Mouse (Mus musculus) urinary bladder, postnatal 25 days (tissue): ENCODE data around the gene 1110004F10Rik.
A peak's percentile ranks its signal among the peaks of the same experiment; 100 is the strongest.

Experiments used
- DNase-seq: peaks from one replicate; pipeline ENCODE4 v3.0.0; 2022; ENCODE audit warnings: low spot score

1110004F10Rik gene

GRCm38 (mm10) chr7:116093466-116093850 lies 54.3 kb downstream of the 1110004F10Rik start:
- no peak for DNase-seq

DNA sequence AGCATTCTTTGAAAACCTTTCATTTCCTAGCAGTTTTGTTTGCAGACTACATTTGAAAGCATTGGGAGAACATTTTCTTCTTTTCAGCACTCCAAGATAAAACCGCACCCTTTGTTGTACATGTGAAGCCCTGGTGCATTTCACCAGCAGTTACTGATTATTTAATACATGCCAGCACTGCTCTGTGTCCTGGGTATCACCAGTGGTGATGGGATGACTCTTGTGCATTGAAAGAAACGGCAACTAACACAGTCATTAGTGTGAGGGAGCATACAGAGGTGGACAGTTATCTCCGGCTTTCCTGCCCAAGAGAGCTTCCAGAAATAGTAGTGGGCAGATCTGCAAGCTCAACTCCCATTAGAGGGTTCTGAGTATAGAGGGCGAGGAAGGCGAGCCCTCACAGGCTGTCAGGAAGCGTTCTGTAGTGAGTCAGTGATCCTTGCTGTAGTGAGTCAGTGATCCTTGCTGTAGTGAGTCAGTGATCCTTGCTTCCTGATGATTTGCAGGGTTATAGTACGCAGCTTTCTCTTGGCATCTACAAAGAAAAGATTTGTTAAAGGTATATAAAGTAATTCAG lies 60.8 kb downstream of the 1110004F10Rik start:
- DNase-seq = no peak

- no peak for DNase-seq
Observed at GRCm38 (mm10) chr7:116103091-116103490, 63.9 kb downstream of the 1110004F10Rik start.

DNA sequence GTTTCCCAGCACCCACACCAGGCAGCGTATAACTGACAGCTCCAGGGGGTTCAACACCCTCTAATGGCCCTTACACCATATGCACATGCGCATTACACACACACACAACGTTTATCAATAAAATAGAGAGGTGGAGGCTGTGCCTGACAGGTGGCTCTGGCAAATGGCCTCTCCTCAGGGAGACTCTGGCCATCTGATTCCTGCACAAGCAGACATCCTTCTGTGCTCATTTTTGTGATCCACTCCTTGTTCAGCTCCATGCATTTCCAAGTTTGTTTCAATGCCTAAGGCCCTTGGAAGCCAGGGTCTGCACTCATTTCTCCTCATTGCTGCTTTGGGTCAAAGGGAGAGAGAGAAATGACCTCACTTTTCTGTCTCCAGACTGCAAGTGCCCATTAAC lies 71.5 kb downstream of the 1110004F10Rik start:
- no peak for DNase-seq

DNA sequence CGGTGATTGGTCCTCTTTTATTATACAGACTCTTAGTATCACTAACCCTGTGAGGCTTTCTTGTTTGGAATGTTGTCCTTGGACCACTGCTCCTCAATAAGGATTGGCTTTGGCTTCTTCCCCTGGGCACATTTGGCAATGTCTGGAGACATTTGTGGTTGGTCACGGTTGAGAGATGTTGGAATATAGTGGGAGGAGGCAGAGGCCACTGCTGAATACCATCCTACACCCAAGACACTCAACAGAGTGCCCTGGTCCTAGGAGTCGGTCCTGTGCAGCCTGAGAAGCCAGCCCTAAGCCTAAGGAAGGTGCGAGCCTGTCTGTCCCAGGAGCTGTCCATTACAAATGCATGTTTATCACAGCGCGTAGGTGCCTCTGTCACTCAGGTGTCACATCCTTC lies 72.3 kb downstream of the 1110004F10Rik start:
- DNase-seq = no peak

DNA sequence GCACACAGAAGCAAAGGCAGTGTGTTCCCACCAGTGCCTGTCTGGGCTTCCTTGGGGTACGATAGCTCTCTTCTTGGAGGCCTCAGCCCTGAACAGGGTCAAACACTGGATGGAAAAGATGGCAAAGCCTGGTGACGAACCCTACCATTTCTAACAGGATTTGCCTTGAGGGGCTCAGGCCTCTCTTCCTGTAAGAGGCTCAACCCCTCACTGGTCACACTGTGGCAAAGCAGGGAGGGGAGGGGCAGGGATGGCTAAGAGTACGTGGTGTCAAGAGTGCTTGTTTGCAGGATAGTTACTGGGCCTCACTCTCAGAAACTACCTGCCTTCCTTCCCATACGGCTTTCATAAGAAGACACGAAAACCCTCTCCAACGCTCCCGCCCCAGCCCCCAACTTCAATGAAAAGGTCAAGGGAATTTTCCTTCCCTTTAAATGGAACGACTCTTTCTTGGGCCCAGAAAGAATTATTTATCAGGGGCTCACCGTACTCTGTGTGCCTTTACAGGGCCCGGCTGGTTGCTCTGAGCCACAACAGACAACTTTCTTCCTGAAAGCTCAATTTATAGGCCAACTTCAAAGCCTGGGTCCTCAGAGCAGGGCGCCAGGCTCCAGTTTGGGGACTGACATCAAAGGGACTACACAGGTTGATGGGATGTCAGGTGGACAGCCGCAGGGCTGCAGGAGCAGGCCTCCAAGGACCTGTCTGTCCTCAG lies 76.2 kb downstream of the 1110004F10Rik start:
- DNase-seq = no peak

DNA sequence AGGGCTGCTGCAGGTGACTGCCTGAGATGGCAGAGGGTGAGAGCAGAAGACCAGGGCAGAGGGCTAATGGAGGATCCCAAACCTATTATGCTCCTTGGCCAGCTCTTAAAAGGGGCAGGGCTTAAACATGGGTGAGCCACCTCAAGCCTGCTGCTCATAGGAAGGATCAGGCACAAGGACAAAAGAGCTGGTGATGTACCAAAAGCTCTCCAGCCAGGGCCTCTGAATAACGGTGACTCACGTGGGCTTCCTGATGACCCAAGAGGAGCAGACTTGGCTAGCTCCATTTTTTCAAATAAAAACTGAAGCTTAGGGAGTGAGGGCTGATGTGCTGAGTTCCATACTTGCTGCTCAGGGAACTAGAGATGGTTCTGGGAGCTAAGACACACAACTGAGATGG lies 76.8 kb downstream of the 1110004F10Rik start:
- DNase-seq = no peak

DNA sequence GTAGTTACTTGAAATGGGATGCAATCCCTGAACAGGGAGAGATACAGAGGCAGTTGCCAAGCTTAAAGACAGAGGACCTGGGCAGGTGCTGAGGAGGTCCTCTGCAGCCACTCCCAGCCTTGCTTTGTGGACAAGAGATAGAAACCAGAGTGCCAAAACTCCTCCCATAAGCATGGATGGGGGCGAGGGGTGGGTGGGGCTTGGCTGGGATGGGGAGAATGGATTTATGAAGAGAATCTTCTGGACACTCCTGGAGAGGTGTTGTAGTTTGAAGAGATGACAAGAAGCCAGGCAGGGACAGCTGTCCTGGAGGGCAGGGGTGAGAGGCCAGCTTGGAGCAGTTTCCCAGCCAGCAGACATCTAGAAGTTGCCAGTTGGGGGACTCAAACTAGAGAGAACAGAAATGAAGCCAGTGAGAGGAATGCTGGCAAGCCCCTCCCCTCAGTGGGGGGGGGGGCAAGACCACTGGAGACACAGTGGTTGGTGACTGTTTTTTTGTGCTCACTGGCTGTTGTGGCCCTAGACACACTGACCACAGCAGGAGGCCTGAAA lies 80.2 kb downstream of the 1110004F10Rik start:
- no peak for DNase-seq

GRCm38 (mm10) chr7:116120737-116121136 lies 81.5 kb downstream of the 1110004F10Rik start:
- no peak for DNase-seq

- no peak for DNase-seq
Observed at GRCm38 (mm10) chr7:116121202-116121601, 82.0 kb downstream of the 1110004F10Rik start.

GRCm38 (mm10) chr7:116122981-116123596 lies 83.9 kb downstream of the 1110004F10Rik start:
- DNase-seq = no peak

GRCm38 (mm10) chr7:116123597-116123985 lies 84.4 kb downstream of the 1110004F10Rik start:
- no peak for DNase-seq

GRCm38 (mm10) chr7:116124057-116124456 lies 84.9 kb downstream of the 1110004F10Rik start:
- no peak for DNase-seq

GRCm38 (mm10) chr7:116125671-116126070 lies 86.5 kb downstream of the 1110004F10Rik start:
- DNase-seq = no peak

- DNase-seq = no peak
Observed at GRCm38 (mm10) chr7:116127052-116127451, 87.9 kb downstream of the 1110004F10Rik start.

GRCm38 (mm10) chr7:116128286-116128685 lies 89.1 kb downstream of the 1110004F10Rik start:
- no peak for DNase-seq

DNA sequence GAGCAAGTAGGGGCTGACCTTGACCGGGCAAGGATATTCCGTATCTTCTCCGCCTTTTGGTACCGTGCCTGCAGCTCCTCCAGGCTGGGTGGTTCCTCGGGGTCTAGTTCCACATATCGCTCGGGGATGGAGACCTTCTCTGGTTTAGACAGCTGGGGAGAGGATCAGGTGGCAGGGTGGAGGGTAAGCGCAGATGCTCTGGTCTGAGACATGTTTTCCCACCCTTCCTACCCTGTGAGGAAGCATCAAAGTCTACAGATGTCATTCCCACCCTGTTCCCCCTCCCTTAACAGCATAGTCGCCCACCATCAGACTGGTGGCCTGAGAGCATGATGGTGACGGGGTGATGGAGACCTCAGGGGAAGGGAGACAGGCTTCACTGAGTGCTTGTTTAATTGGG lies 90.2 kb downstream of the 1110004F10Rik start:
- DNase-seq = no peak

GRCm38 (mm10) chr7:116131390-116131789 lies 92.2 kb downstream of the 1110004F10Rik start:
- no peak for DNase-seq

GRCm38 (mm10) chr7:116132078-116132477 lies 92.9 kb downstream of the 1110004F10Rik start:
- DNase-seq = peak; percentile 70

- DNase-seq = no peak
Observed at GRCm38 (mm10) chr7:116134413-116135292, 95.5 kb downstream of the 1110004F10Rik start.

GRCm38 (mm10) chr7:116137149-116137548 lies 98.0 kb downstream of the 1110004F10Rik start:
- no peak for DNase-seq

GRCm38 (mm10) chr7:116137671-116138070 lies 98.5 kb downstream of the 1110004F10Rik start:
- no peak for DNase-seq
